Mouse (Mus musculus) heart, postnatal 0 days (tissue): ENCODE measurements around the gene Pdpr.

Source experiments
- CTCF ChIP-seq: IDR thresholded peaks from 2 replicates; pipeline ENCODE4 v1.5.1; 2016; ENCODE audit warnings: antibody characterized with exemption, control low read depth, low read depth
- EP300 ChIP-seq: IDR thresholded peaks from 2 replicates; pipeline ENCODE4 v1.6.1; 2016; ENCODE audit warnings: antibody characterized with exemption, low read depth

DNA sequence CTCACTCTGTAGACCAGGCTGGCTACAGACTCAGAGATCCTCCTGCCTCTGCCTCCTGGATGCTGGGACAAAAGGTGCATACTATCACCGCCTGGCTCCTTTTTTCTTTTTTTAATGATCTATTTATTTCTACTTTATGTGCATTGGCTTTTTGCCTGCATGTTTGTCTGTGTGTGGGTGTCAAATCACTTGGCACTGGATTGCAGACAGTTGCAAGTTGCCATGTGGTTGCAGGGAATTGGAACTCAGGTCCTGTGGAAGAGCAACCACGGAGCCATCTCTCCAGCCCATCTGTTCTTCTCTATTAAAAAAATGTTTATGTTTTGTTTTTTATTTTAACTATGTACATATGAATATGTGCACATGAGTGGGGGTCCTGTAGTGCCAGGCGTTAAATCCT is 25.1 kb downstream of the Pdpr start:
- TF ChIP-seq CTCF = no peak
- no peak for TF ChIP-seq EP300
